Mouse (Mus musculus): ENCODE measurements around the gene Sox5.

- TF ChIP-seq CTCF (conservative IDR thresholded peaks at IDR 0.05 in 1 of 2, IDR thresholded peaks at IDR 0.05 in 1 of 2; ENCODE audit: low read depth in 2 of 2, low read length in 2 of 2) (no peak), POLR2A (IDR thresholded peaks at IDR 0.05; ENCODE audit: low read depth, low read length) (no peak), UBTF (IDR thresholded peaks at IDR 0.05; ENCODE audit: low read depth, low read length) (no peak), EP300 (IDR thresholded peaks at IDR 0.05; ENCODE audit: low read length) (no peak), CHD1 (IDR thresholded peaks at IDR 0.05; ENCODE audit: low read depth, low read length) (no peak), RCOR1 (conservative IDR thresholded peaks at IDR 0.05; ENCODE audit: low read depth, low read length) (no peak), ZNF384 (IDR thresholded peaks at IDR 0.05; ENCODE audit: low read depth, low read length) (no peak), POLR2AphosphoS2 (IDR thresholded peaks at IDR 0.05; ENCODE audit: low read depth, low read length) (no peak)
Measured at GRCm38 (mm10) chr6:144197209-144198119, 584.3 kb downstream of the Sox5 start.

All from CH12.LX (cell line).